Mouse (Mus musculus) neural tube, embryonic 11.5 days (tissue): ENCODE data around the gene Gjb1. TPM values are rescaled to one million over a fixed set of nuclear protein-coding genes. Genes with fewer than 3 reads are reported as not detected.
"Not testable (repeated sequence)": the region's sequence is repeated elsewhere in the genome, so short reads cannot be mapped to it uniquely, and the experiment has no call there.

Source experiments
- ATAC-seq: fragments of 200-750 bp; cut with Nextera tagmentation; 2 replicates; pipeline ENCODE4 v1.8.0; 2017; ENCODE audit warnings: moderate number of reproducible peaks, mild to moderate bottlenecking, moderate TSS enrichment, moderate library complexity; ENCODE audit not compliant: insufficient read depth, low FRiP score, low TSS enrichment
- DNase-seq: peaks from one replicate; pipeline ENCODE4 v3.0.0-alpha.2; 2015; ENCODE audit warnings: low spot score
- H3K27ac ChIP-seq: fragments of 300-500 bp; sonication (generic); 2 replicates; pipeline ENCODE4 v1.5.1; 2014; ENCODE audit warnings: low read depth, mild to moderate bottlenecking, low read length
- H3K27me3 ChIP-seq: fragments of 300-500 bp; sonication (generic); 2 replicates; pipeline ENCODE4 v1.6.1; 2014; ENCODE audit warnings: mild to moderate bottlenecking, low read length, mixed read lengths; ENCODE audit not compliant: control insufficient read depth, insufficient read depth
- H3K36me3 ChIP-seq: fragments of 300-500 bp; sonication (generic); 2 replicates; pipeline ENCODE4 v1.6.1; 2014; ENCODE audit warnings: mild to moderate bottlenecking, low read length, moderate library complexity, mixed read lengths; ENCODE audit not compliant: control insufficient read depth, insufficient read depth
- H3K4me1 ChIP-seq: fragments of 300-500 bp; sonication (generic); 2 replicates; pipeline ENCODE4 v1.6.1; 2014; ENCODE audit warnings: low read length, mixed read lengths; ENCODE audit not compliant: control insufficient read depth, insufficient read depth
- H3K4me2 ChIP-seq: fragments of 300-500 bp; sonication (generic); 2 replicates; pipeline ENCODE4 v1.6.1; 2014; ENCODE audit warnings: low read depth, mild to moderate bottlenecking, moderate library complexity
- H3K4me3 ChIP-seq: fragments of 300-500 bp; sonication (generic); 2 replicates; pipeline ENCODE4 v1.5.1; 2014; ENCODE audit warnings: low read depth, low read length
- H3K9ac ChIP-seq: fragments of 300-500 bp; sonication (generic); 2 replicates; pipeline ENCODE4 v1.6.1; 2014; ENCODE audit warnings: mild to moderate bottlenecking, low read length
- H3K9me3 ChIP-seq: fragments of 300-500 bp; sonication (generic); 2 replicates; pipeline ENCODE4 v1.6.1; 2016; ENCODE audit warnings: low read length; ENCODE audit not compliant: control insufficient read depth
- whole genome bisulfite sequencing: fragments of 180-500 bp; shearing (Covaris S2); extraction: QIAGEN DNeasy Blood & Tissue Kit; methylation state at CpG from one replicate; pipeline ENCODE4 v1.1.7; 2014; 5-methylcytosine and 5-hydroxymethylcytosine counted together
- polyA plus RNA-seq: library from polyadenylated mRNA; unstranded; fragments of >200 nt; fragmentation: Nextera tagmentation; extraction: Ambion mirVana; gene quantifications from 2 replicates; pipeline ENCODE4 v1.2.1, GENCODE M21; 2014

Gjb1 gene
- polyA plus RNA-seq, 1 experiment from 2014 or later = not detected

DNA sequence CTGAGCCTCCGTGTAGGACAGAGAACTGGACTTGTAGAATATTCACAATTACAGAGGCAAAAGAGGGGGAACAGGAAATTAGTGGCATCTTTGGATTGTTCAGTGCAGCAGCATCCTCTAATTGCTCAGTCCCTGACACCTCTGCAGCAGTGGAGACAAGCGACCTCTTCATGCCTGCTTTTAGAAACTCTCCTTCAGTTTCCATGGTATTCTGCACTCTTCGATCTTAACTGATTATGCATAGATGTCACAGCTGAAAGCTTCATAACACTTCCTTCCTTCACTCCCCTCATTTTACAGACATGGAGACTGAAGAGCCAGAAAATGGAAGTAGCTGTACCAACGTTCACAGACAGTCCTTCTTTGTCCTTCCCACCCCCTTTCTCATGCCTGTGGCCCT lies 29.7 kb upstream of the Gjb1 start:
- Histone ChIP-seq H3K9ac (no peak overlapping the region), H3K4me1 (no peaks in the 10 kb centered on the region), H3K4me2 (no peak overlapping the region), H3K27me3 (no peaks in the 10 kb centered on the region), H3K4me3 (no peak overlapping the region), H3K9me3 (no peaks in the 10 kb centered on the region), H3K36me3 (no peaks in the 10 kb centered on the region), H3K27ac (no peak overlapping the region)
- WGBS = 67% methylated on average over 4 of the region's 4 CpGs
- no peak for DNase-seq
- no peak for ATAC-seq

DNA sequence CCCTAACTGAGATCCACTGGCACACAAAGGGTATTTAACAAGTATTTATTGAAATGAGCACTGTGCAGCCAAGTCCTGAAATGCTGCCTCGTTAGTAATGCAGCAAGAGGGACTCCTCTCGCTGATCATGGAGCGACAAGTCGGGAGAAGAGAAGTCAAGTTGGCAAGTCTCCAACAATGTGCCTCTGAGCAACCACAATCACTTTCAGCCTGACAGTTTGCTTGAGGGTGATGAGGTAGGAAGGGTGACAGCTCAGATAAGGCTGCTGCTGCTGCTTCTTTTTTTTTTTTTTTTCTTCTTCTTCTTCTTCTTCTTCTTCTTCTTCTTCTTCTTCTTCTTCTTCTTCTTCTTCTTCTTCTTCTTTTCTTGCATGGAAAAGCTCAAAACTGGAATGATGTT lies 25.0 kb upstream of the Gjb1 start:
- ATAC-seq (no peak), DNase-seq (no peak)
- Histone ChIP-seq H3K4me2 (no peak overlapping the region), H3K4me1 (no peaks in the 10 kb centered on the region), H3K27me3 (no peaks in the 10 kb centered on the region), H3K9ac (no peak overlapping the region), H3K4me3 (no peak overlapping the region), H3K27ac (no peak overlapping the region), H3K36me3 (no peaks in the 10 kb centered on the region), H3K9me3 (no peaks in the 10 kb centered on the region)
- 81% methylated on average over 4 of the region's 4 CpGs for WGBS

DNA sequence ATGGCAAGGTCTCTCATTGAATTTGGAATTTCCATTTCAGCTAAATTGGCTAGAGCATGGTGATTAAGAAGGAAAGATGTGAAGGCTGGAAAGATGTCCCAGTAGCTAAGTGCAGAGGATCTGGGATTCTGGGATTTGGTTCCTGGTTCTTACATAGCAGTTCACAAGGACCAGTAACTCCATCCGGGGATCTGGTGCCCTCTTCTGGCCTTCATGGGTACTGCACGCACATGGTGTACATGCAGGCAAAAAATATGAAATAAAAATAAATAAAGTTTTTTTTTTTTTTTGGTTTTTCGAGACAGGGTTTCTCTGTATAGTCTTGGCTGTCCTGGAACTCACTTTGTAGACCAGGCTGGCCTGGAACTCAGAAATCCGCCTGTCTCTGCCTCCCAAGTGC lies 17.3 kb upstream of the Gjb1 start:
- not testable (repeated sequence) for H3K36me3 ChIP-seq, H3K4me2 ChIP-seq, H3K27ac ChIP-seq, H3K9me3 ChIP-seq, DNase-seq, H3K27me3 ChIP-seq, H3K4me1 ChIP-seq, H3K4me3 ChIP-seq, ATAC-seq, H3K9ac ChIP-seq
- WGBS = 60% methylated on average over 4 of the region's 4 CpGs

- ATAC-seq = no peak
- 81% methylated on average over 7 of the region's 7 CpGs for WGBS
- no peaks in the 10 kb centered on the region for H3K9me3 ChIP-seq
Observed at GRCm38 (mm10) chrX:101369001-101369400, 7.2 kb upstream of the Gjb1 start.

GRCm38 (mm10) chrX:101370573-101370972 lies 5.6 kb upstream of the Gjb1 start:
- H3K4me1 ChIP-seq = no peaks in the 10 kb centered on the region
- DNase-seq (no peak), ATAC-seq (no peak)
- no peak overlapping the region for H3K27ac ChIP-seq
- no peak overlapping the region for H3K4me3 ChIP-seq
- H3K9ac ChIP-seq = no peak overlapping the region
- no peaks in the 10 kb centered on the region for H3K9me3 ChIP-seq
- no peak overlapping the region for H3K4me2 ChIP-seq
- H3K27me3 ChIP-seq = no peaks in the 10 kb centered on the region
- no peaks in the 10 kb centered on the region for H3K36me3 ChIP-seq
- WGBS = 78% methylated on average over 3 of the region's 3 CpGs

More at GRCm38 (mm10) chrX:101369001-101369400, 7.2 kb upstream of the Gjb1 start:
- Histone ChIP-seq H3K4me1 (no peaks in the 10 kb centered on the region), H3K27me3 (no peaks in the 10 kb centered on the region), H3K27ac (no peak overlapping the region), H3K4me2 (no peak overlapping the region), H3K36me3 (no peaks in the 10 kb centered on the region), H3K9ac (no peak overlapping the region), H3K4me3 (no peak overlapping the region)
- DNase-seq = no peak

- H3K9ac ChIP-seq = no peak overlapping the region
- H3K27ac ChIP-seq = no peak overlapping the region
- no peak overlapping the region for H3K4me2 ChIP-seq
- no peaks in the 10 kb centered on the region for H3K4me1 ChIP-seq
- no peaks in the 10 kb centered on the region for H3K36me3 ChIP-seq
- no peak for DNase-seq
- H3K27me3 ChIP-seq = no peaks in the 10 kb centered on the region
- 65% methylated on average over 5 of the region's 5 CpGs for WGBS
- H3K4me3 ChIP-seq = no peak overlapping the region
- ATAC-seq = no peak
- H3K9me3 ChIP-seq = no peaks in the 10 kb centered on the region
Observed at GRCm38 (mm10) chrX:101372946-101373345, 3.2 kb upstream of the Gjb1 start.

GRCm38 (mm10) chrX:101377076-101377475 lies 898 bp downstream of the Gjb1 start:
- Histone ChIP-seq H3K4me2 (no peak overlapping the region), H3K4me3 (no peak overlapping the region), H3K27ac (no peak overlapping the region), H3K27me3 (peaks cover 2% of the 10 kb centered on the region; the same call in 1 of the 2 replicates), H3K36me3 (no peaks in the 10 kb centered on the region), H3K9ac (no peak overlapping the region), H3K4me1 (no peaks in the 10 kb centered on the region), H3K9me3 (no peaks in the 10 kb centered on the region)
- WGBS = 76% methylated on average over 4 of the region's 4 CpGs
- ATAC-seq (no peak), DNase-seq (no peak)

GRCm38 (mm10) chrX:101379744-101380143 lies 3.6 kb downstream of the Gjb1 start:
- Histone ChIP-seq H3K4me3 (no peak overlapping the region), H3K9ac (no peak overlapping the region), H3K36me3 (no peaks in the 10 kb centered on the region; the same call in 1 of the 2 replicates), H3K4me1 (no peaks in the 10 kb centered on the region), H3K4me2 (no peak overlapping the region), H3K27me3 (peaks cover 28% of the 10 kb centered on the region), H3K27ac (no peak overlapping the region), H3K9me3 (no peaks in the 10 kb centered on the region)
- WGBS = 86% methylated on average over 1 of the region's 1 CpGs
- ATAC-seq (no peak), DNase-seq (no peak)

DNA sequence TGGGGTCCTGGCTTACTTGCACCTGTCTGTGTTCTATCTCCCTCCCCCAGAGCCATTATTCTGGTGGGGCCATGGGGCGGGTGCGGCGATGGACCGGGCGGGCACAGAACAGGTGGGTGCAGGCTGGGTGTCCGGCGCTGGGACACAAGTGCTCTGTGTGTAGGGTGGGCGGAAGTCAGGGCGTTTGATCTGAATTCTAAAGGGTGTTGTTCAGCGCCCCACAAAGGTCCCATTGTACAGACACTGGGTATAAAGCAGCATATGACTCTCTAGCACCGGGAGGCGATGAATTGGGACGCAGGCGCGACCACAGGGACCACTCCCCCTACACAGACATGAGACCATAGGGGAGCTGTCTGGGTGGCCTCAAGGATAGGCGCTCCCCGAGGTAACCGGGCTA lies 7.3 kb downstream of the Gjb1 start:
- H3K36me3 ChIP-seq = no peaks in the 10 kb centered on the region; the same call in 1 of the 2 replicates
- 32% methylated on average over 18 of the region's 18 CpGs for whole genome bisulfite sequencing
- H3K27ac ChIP-seq = no peak overlapping the region
- H3K9me3 ChIP-seq = no peaks in the 10 kb centered on the region
- no peaks in the 10 kb centered on the region for H3K4me1 ChIP-seq
- no peak overlapping the region for H3K9ac ChIP-seq
- H3K4me2 ChIP-seq = no peak overlapping the region
- H3K27me3 ChIP-seq = peaks cover 35% of the 10 kb centered on the region
- H3K4me3 ChIP-seq = no peak overlapping the region
- no peak for ATAC-seq
- DNase-seq = no peak
